Mouse (Mus musculus) yolk sac, embryonic 10.5 days (tissue): ENCODE data around the gene Zfp523.
A peak's percentile ranks its signal among the peaks of the same experiment; 100 is the strongest.

ENCODE experiments used
- DNase-seq: peaks from one replicate; pipeline ENCODE4 v3.0.0-alpha.2; 2017; ENCODE audit warnings: low spot score

Zfp523 gene

DNA sequence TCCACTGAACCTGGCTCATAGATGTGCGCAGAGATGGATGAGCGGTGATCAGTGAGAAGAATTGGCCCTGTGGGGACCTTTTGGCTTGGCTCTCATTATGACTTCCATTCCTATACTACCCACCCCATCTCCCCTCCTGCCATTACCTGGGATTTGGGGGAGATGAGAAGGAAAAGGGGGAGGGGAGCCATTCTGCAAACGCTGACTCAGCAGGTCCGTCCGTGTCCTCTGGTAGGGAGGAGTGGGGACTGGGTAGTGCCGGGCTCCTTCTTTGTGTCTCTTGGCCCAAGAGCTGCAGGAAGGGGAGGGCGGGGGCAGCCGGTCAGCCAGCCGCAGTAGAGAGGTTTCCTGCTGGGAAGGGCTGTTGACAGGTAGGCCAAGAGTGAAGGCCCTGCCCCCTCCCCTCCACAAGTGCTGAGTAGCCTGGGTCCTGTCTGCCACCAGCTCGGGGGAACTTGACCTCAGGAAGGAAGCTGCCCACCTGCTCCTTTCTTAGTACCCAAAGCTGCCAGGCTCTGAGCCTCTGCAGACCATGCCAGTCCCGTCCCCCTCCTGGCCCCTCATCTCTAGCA lies 15.5 kb upstream of the Zfp523 start:
- no peak for DNase-seq

DNA sequence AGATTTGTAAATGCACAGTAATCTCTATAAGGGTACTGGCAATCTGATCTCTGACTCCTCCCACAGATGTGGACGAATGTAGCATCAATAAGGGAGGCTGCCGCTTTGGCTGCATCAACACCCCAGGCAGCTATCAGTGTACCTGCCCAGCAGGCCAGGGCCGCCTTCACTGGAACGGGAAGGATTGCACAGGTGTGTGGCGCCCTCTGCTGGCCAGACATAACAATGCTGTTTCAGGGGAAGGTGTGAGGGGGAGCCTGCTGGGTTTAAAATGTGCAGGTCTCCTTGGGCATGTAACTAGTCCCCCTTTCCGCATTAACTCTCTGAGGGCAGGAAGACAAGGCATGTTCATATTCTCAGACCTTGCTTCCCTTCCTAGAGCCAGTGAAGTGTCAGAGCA lies 13.3 kb upstream of the Zfp523 start:
- DNase-seq = peak; percentile 59

DNA sequence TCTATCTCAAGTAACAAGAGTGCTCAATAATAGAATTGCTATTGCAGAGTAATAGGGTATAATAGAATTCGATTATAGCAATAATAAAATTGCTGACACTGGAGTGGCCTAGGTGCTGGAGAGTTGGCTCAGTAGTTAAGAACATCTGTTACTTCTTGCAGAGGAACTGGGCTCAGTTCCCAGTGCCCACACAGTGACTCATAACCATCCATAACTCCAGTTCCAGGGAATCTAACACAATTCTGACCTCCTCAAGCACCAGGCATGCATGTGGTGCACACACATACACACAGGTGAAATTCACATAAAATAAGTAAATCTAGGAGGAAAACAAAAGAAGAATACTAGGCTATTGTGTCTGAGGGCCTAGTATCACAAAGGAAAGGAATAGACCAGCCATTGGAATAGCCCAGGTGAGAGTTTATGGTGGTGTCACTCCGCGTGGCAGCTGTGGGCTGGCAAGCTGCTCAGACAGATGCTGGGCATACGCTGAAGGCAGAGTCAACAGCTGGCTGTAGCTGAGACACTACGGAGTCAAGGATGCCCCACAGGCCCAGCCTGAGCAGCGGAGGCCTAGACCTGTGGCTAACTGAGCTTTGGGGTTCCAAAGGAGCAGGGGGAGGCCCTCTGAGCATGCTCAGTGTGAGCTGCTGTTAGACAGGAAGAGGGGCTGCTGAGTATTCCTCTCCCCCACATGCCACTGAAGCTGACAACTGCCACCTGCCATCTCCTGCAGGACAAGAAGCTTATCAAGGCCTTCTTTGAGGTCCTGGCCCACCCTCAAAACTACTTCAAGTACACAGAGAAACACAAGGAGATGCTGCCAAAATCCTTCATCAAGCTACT lies 6.2 kb upstream of the Zfp523 start:
- no peak for DNase-seq

DNA sequence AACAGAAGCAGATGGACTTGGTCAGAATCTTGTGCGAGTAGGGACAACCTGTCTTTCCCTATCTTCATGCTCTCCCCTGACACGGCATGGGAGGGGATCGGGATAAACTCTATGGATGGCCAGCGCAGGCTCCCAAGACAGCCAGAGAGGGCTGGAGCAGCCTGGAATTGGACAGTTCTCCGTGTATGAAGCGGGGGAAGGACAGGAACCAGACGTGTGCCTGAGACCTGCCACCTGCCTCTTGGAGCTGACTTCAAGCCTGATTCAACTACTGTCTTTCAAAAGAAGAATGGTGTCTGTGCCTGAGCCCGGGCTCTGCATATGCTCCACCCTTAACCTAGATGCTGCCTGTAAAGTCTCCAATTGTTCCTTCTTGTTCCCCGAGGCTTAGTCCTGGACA lies 4.2 kb upstream of the Zfp523 start:
- no peak for DNase-seq

DNA sequence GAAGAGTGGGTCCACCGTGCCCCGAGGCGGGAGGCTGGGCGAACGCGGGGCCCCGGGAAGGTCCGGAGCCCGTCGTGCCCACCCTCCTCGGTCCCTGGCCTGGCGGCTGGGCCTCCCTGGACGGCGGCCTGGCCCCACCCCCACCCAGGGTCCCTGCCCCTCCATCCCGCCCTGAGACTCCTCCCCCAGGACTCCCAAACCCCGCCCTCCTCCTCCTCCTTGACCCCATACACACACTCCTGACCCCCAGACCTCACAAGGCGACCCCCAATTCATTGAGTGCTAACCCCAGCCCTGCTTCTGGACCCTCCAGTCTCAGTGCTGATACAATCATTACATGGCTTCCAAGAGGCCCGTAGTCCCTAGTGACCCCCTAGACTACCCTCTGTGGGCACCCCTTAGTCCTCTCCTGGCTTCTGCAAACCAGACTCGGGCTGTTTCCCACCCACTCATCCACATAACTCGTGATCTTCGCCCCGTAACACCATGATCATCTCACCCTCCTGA lies 664 bp downstream of the Zfp523 start:
- DNase-seq = peak; percentile 83

DNA sequence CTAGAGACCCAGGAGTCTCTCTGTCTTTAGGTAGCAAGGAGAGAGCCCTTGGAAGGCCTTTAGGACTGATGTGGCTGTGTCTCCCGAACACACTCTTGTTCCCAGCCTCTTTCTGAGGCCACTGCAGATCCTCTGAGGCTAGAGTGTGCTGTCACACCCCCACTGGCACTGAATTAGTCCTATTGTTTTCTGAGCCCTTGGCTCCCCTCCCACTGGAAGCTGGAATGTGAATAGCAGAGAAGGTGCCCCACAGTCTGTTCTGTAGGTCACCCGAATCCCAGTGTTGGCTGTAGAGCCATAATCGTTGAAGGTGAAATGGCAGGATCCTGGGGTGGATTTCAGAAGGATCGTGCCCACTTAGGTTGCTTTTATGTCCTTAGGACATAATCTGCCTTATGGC lies 3.4 kb downstream of the Zfp523 start:
- DNase-seq = no peak

DNA sequence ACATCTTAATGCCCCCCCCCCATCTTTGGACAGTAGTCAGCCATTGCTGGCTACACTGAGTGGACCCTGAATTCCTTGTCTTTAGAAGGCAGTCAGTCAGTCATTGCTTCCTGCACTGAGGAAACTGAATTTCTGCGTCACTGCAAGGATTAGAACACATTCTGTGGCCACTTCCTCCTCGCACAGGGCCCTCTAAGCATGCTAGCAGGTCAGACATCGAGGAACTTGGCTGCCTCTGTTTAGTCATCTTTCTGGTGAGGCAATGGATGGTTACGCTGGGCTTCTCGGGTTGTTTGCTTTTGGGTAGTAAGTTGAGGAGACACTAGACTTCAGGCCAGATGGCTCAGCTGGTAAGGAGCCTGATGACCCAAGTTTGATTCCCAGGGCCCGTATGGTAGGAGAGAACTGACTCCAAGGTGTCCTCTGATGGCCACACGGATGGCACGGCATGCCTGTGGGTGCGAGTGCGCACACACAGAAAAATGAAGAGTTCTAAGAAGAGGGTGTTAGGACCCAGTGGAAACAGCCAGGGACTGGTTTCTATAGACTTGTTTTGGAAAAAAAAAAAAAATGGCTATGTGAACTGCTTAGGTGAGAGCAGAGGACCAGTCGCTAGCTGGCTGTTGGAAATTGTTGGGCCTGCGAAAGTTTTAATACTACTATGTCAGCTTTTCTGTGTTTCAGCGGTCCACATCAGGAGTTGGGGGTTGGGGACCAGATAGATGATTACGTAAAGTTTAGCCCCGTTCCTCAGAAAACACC lies 4.0 kb downstream of the Zfp523 start:
- no peak for DNase-seq

DNA sequence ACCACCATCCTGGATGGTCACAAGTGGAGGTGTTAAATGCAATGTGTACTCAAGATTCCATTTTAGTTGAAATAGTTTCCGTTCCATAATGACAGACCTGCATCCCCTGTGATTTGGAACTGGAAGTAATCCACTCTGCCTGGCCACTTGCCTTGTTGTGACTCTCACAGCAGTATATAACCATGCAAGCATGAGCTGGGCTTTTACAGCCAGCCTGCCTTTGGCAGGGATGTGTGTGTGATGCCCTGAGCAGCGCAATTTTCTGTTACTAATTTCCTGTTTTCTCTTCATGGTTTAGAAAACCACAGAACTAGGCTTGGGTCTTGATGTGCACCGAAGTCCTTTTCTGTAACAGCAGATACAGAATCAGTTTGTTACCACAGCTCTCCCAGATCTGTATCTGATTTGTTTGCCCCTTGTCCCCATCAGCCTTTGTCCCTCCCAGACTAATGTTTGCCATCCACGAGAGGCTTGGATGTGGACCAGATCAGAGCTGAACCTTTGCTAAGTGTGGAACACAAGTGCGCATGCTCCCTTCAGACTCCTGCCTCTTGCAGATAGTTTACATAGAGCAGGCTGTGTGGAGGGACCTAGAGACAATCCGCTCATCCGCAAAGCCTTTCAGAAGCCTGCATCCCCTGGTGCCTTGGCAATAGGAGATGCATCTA lies 8.2 kb downstream of the Zfp523 start:
- DNase-seq = no peak

DNA sequence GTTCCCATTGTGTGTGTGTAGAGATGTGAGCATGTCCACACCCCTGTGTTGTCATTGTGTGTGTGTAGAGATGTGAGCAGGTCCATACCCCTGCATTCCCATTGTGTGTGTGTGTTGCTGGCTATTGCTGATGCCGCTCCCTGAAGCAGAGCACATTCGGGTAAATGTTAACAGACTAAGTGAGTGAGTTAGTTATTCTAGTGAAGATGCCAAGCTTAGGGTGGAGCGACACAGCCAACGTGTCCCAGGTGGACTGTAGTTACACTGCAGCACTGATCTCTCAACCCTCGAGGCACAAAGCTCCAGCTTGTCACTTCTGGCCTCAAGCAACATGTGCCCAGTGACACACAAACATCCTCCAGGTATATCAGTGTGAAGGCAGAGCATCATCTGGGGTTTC lies 11.4 kb downstream of the Zfp523 start:
- no peak for DNase-seq

DNA sequence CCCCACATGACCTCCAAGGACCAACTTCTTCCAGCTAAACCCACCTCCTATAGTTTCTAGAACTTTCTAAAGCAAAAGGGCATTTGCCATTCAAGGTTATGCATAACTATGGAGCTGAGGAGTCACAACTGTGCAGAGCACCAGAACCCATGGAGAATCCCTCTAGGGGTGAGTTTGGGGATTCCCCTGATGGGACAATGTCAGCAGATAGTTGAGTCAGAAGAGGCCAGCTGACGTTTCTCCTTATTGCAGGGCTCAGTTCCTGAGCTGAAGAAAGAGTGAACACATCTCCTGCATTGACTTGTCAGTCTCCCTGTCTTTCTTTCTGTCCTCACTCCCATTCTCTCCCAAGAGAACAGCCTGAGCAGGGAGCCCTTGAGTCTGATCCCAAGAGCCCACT lies 15.8 kb downstream of the Zfp523 start:
- no peak for DNase-seq

DNA sequence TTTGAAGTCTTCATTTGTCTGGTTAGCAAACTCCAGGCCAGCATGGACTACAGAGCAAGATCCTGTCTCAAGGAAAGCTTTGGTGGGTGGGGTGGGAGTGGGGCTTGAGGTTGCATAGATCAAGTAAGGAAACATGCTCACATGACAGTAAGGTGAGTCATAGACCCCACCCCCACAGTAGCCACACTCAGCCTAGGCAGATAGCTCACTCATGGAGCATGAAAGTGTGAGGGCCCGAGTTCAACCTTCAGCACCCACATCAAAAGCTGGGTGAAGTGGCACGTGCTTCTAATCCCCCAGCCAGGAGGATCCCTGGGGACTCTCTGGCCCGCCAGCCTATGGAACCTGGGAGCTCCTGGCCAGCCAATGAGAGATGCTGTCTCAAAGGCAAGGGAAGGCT lies 16.6 kb downstream of the Zfp523 start:
- DNase-seq = no peak

DNA sequence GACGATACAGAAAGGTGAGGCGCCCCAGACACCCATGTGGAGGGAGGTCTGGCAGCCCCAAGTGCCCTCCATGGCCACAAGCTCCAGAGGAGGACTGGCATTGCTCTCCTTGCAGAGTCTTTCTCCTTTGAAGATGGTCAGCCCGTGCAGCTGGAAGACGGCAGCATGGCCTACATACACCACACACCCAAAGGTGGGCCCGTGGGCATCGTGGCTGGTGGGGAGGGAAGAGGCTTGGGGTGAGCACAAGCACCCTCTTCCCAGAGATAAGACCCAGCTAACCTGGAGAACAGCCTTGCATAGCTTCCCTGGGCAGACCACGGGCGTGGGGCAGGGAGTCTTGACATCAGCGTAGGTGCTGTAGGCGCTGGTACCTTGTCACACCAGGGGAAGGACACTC lies 18.1 kb downstream of the Zfp523 start:
- DNase-seq = no peak

DNA sequence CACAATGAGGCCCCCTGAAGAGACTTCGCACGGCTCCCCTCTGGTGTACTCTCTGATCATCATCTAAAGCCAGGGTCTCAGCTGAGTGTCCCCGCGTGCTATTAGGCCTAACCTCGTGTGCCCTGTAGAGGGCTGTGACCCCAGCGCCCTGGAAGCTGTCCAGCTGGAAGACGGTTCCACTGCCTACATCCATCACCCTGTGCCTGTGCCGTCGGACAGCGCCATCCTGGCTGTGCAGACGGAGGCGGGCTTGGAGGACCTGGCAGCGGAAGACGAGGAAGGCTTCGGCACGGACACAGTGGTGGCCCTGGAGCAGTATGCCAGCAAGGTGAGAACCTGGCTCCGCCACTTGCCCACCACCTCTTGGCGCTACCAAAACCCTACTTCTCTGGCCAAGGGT lies 20.7 kb downstream of the Zfp523 start:
- DNase-seq = no peak

DNA sequence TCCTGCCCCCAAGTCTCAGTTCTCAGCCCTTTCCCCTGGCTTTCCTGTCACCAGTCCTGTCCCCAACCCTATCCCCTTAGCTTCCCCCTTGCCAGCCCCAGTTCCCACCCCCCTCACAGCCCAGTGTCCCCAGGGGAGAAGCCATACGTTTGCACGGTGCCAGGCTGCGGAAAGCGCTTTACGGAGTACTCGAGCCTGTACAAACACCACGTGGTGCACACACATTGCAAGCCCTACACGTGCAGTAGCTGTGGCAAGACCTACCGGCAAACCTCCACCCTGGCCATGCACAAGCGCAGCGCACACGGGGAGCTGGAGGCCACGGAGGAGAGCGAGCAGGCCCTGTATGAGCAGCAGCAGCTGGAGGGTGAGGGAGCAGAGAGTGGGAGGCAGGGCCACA lies 25.1 kb downstream of the Zfp523 start:
- DNase-seq = no peak

DNA sequence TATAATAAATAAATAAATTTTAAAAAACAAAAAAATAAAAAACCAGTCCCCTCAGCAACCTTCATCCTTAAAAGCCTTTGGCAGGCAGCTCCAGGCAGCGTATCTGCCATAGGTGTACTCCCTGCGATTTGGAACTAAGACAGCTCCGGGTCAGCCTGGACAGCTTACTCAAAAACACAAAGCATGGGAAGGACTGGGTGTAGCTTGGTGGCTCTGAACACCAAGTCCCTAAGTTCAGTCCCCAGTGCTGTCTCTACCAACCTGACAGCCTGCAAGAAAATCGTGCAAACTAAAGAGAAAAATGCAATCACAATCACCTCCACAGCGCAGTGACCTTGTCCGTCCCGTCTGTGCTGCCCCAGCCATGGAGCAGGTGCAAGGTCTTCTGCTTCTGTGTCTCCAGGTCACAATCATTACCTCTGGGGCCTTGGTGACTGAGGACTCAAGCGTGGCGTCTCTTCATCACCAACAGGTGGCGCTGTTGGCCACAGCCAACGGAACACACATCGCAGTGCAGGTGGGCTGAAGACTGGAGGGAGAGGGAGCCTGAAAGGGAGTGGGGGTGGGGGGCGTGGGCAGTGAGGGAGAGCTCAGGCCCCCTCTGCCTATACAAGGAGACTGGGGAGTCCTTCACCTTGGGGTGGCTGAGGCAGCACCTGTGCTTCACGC lies 27.3 kb downstream of the Zfp523 start:
- DNase-seq = no peak

DNA sequence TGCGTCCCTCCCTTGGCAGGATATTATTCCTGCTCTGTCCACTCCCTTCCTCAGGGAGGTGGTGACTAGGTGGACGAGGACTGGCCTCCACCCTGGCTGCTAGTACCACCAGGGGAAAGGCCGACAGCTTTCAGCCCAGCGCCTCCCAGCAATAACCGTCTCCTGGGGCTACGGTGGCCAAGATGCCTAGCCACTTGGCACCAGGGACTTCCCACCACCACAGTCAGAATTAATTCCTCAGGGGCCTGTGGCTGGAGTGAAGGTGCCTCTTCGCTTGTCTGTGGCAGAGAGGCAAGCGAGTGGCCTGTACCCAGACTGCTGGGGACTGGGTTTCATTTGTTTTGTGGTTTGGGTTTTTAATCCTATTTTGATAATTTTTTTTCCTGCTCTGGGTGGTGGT lies 28.5 kb downstream of the Zfp523 start:
- DNase-seq = no peak

DNA sequence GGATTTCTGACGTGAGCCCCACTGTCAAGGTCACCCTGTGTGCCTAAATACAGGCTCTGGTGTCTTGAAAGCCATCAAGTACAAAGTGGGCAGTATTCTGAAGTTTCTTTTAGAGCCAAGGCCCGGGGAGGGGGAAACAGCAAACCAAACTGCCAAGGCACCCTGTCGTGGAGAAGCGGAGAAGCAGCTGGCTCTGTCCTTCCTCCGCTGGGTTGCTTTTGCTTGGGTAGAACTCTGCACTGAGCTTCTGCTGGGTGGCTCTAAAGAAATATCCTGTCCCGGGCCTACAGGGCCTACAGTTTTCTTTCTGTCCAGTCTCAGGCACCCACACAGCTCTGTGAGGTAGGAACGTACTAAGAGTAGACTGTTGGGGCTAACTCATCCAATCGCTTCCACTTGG lies 30.2 kb downstream of the Zfp523 start:
- DNase-seq = no peak

DNA sequence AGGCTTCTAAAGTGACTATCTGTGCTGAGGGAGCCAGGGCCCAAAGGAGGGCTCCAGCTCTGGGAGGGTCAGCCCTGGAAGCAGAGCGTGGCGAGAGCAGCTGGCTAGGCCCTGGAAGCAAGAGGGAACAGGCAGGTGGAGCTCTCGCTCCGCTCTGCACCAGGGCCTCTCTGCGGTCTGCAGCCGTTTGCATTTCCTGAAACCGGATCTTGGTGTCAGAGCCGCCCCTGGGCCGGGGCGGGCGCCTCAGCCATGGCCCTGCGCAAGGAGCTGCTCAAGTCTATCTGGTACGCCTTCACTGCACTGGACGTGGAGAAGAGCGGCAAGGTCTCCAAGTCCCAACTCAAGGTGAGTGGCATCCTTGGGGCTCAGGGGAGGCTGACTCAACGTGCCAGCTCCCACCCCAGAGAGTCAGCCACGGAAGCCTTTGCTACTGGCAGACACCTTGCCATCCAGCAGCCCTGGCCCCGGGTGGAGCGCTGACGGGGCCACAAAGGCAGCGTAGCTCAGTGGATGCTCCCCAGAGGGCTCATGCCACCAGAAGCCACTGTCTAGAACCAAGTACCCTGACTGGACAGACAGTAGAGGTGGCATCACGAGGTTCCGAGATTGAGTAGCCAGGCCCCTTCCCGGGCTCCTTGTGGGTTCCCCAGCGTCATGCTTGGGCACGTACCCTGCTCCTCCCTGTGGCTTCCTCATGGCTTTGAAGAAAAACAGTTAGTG lies 30.8 kb downstream of the Zfp523 start, which contains the start of gene Def6:
Gene Def6, plus strand, starts transcription at position 188 of the 723 bp plus-strand sequence.
- DNase-seq = peak; percentile 67

DNA sequence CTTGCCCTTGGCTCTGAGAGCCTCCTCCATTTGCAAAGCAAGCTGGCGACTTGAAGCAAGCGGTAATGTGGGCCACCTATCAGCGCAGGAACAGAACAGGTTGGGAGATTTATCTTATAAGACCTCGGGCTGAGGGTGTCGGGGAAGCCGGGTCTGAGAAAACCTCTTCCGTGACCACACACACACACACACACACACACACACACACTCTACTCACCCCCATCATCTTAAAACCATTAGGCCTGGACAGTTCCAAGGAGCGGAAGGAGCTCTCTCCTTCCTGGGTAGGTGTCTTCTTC lies 31.3 kb downstream of the Zfp523 start:
- no peak for DNase-seq

DNA sequence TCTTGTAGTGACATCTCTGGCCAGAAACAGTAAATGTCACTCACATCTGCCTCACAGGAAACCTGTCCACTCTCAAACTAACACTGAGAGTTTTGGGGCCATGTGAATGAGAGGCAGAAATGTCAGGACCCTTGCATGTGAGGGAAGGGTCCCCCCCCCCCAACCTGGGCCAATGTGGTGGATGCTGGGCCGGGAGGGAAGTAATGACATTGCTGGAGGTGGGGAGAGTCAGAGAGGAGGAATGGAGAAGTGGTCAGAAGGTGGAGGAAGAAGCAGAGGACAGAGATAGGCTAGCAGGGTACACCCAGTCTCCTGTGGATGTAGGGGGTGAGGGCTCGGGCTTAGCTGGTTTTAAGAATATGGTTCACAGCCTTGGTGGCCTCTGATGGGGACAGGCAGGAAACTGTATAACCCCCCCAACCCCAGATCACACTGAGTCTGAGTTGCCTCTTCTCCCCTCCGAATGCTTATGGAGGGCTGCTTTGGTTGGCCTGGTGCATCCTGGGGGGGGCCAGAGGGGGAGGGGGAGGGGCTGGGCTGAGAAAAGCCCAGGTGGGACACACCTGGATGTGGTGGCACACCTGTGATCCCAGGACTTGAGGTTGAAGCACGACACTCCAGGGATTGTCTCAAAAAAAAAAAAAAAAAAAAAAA lies 32.7 kb downstream of the Zfp523 start:
- no peak for DNase-seq

DNA sequence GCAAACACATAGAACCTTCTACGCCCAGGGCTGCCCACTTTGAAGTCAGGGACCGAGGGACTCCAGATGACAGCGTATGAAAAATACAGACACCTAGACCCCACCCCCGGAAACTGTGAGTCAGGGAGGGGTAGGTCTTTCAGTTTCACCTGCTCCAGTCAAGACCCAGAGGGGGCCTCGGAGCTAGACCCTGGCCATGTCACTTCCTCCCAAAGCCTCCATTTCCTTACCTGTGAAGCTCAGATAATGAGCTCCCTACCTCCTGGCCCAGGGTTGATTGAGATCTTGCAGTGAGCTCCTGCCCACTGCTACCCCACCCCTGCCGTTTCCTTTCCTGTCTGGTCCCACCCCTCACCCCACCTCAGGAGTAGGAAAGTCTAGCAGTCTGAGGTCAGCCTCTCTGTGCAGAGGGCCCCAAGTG lies 35.0 kb downstream of the Zfp523 start:
- no peak for DNase-seq
